Mouse (Mus musculus): ENCODE measurements around the gene Mafk.

Mafk gene

GRCm38 (mm10) chr5:139819538-139820181, 28.3 kb downstream of the Mafk start, which contains the start of gene Tmem184a:
Gene Tmem184a (minus strand): TSS chr5:139819917.
- DNase-seq: no peak

DNA sequence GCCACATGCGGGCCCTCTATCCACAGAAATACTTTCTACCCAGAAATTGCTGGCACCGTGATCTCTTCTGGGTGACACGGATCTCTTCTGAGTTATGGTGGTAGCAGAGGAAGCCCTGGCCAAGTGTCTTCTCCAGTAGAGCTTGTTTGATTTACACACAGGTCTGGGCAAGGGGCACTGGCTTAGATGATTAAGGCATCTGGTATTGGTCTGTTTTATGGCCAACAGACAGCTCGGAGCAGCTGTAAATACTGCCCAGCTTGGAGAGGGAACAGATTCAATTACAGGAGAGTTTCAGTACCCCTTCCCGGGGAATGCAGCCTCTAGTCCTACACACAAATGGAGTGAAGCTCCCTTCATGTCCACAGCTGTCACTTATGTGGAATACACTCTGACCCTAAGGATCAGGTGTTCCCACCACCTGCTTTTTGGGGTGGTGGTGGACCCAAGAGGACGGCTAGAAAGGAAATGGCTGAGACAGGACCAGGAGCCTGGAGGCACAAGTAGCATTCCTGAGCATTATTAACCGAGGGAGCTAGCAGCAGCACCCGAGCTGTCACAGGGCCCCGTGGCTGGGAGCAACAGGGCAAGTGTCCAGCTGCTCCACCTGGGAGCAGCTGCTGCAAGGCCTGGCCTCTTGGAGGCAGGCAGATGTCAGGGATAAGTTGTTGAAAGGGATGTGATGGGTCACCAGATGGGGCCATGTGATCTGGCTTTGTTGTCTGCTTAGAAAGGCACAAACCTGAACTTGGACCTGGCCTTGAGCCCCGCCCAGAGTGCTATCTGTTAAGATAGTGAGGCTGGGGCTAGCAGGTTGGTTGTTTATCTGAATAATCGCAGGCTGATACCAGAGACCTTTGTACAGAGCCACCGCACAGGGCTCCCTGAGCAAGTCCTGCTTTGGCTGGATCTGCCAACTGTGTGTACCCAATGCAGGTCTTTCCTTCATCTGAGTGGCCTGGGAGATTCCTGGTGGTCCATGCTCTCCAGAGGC, 30.4 kb downstream of the Mafk start:
- DNase-seq: no peak

DNA sequence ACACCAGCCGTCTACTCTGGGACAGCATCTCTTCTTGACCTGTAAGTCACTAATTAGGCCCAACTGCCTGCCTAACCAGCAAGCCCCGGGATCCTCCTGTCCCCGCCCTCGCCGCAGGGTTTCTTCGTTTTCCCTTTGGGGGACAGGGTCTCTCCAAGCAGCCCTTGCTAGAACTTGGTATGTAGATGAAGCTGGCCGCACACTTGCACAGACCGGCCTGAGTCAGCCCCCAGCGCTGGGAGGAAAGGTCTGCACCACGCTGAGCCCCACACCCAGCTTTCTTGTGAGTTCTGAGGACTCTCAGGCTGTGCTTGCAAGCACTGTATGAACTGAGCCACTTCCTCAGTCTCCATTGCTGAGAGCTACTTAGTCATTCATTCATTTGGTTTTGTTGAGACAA, 33.2 kb downstream of the Mafk start:
- no peak for DNase-seq

- DNase-seq: no peak
Observed at GRCm38 (mm10) chr5:139825947-139826346, 34.6 kb downstream of the Mafk start.

- peak; percentile 91 to 93 for DNase-seq
Observed at GRCm38 (mm10) chr5:139826357-139827055, 35.2 kb downstream of the Mafk start, which contains the start of the genes Gm26938 and Psmg3. Gene Gm26938 (minus strand): TSS chr5:139826407. Gene Psmg3 (minus strand): TSS chr5:139826885.

GRCm38 (mm10) chr5:139827593-139827992, 36.3 kb downstream of the Mafk start:
- peak in 1 of 2 experiments; percentile 44 for DNase-seq

GRCm38 (mm10) chr5:139829384-139829783, 38.1 kb downstream of the Mafk start:
- no peak for DNase-seq

GRCm38 (mm10) chr5:139830734-139831133, 39.4 kb downstream of the Mafk start:
- no peak for DNase-seq

- DNase-seq: no peak
Observed at GRCm38 (mm10) chr5:139832125-139832524, 40.8 kb downstream of the Mafk start.

DNA sequence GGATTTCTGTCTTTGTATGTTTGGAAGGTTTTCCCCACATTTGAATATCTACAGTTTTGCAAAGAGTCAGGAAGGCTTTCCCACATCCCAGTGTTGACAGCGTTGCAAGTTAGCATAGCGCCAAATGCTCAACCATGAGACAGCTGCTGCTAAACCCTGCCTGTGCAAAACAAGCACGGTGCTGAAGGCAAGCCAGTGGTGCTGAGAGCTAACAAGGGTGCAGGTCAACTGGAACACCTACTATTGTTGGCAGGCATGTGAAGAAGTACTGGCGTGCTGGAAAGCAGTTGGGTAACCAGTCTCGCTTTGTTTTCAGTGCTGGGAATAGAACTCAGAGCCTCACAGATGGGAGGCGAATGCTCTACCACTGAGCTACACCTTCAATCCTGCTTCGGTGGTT, 44.4 kb downstream of the Mafk start:
- no peak for DNase-seq

DNA sequence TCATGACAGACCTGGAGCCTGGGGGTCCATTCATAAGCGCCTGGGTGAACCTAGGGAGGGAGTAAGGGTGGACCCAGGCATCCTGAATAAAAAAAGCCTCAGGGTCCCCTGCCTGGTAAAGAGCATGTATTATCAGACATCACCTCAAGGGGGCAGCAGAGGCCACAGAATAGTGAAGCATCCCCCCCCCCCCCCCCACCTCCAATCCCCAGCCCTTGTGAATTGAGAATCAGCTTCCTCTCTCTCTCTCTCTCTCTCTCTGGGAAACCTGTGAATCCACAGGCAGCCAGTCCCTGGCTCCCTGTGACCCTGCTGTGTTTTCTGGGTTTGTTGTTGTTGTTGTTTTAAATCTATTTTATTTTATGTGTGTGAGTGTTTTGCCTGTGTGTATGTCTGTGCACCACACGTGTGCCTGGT, 47.2 kb downstream of the Mafk start:
- DNase-seq: peak; percentile 84 to 90

GRCm38 (mm10) chr5:139839142-139839541, 47.8 kb downstream of the Mafk start:
- no peak for DNase-seq

DNA sequence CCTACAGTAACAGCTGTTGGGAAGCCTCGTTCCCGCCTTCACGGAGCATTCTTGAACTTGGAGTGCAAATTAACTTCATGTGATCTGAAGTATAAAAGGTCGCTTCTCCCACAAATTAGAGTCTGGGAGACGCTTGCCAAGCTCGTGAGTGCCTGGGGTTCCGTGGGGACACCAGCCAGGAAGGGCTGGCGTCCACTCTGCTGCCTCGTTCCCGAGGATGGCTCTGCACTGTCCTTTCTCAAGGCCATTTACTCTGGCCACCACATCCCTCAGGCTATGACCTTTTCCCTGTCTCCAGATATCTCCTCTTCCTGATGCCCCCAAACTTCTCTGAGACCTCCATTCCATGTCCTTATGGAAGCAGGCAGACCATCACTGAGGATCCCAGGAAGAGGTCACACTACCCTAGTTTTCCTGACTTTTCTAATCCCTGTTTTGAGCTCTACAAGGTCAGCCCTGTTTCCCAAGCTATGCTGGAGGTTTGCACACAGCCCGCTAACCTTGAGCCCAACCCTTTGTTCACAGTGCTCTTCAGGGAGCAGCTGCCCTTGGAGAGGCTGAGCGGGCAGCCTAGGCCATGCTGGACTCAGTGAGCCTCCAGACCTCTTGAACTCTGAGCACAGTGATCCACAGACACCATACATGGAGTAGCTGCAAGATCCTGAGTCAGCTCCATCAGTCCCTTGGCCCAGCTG, 58.5 kb downstream of the Mafk start:
- DNase-seq: peak; percentile 48 to 57
